Mouse (Mus musculus): Measurements from ENCODE around the gene Hist2h2bb. TPM values are rescaled to one million over a fixed set of nuclear protein-coding genes. Genes with fewer than 3 reads are reported as not detected.
"Not testable (repeated sequence)": the region's sequence is repeated elsewhere in the genome, so short reads cannot be mapped to it uniquely, and the experiment has no call there.

Hist2h2bb gene
- polyA plus RNA-seq, 1 experiment = not detected

- DNase-seq (ENCODE audit: low spot score) = peak; percentile 42
Measured at GRCm38 (mm10) chr3:96263558-96264403, 5.8 kb upstream of the Hist2h2bb start.

- DNase-seq (ENCODE audit: low spot score) = no peak
Measured at GRCm38 (mm10) chr3:96264404-96264949, 5.1 kb upstream of the Hist2h2bb start.

GRCm38 (mm10) chr3:96266132-96266710 is 3.3 kb upstream of the Hist2h2bb start:
- DNase-seq (ENCODE audit: low spot score) = no peak

GRCm38 (mm10) chr3:96267541-96267940 is 2.0 kb upstream of the Hist2h2bb start:
- no peak for DNase-seq (ENCODE audit: low spot score)

- DNase-seq (ENCODE audit: low spot score) = peak; percentile 71
Measured at GRCm38 (mm10) chr3:96268051-96268775, 1.3 kb upstream of the Hist2h2bb start, which contains the start of gene Hist2h3b. Hist2h3b (plus strand) TSS chr3:96268654.

- not testable (repeated sequence) for DNase-seq (ENCODE audit: low spot score)
Measured at GRCm38 (mm10) chr3:96268776-96269378, 675 bp upstream of the Hist2h2bb start.

GRCm38 (mm10) chr3:96273591-96274465 is 4.3 kb downstream of the Hist2h2bb start:
- no peak for DNase-seq (ENCODE audit: low spot score)

- no peak for DNase-seq (ENCODE audit: low spot score)
Measured at GRCm38 (mm10) chr3:96277428-96277799, 7.9 kb downstream of the Hist2h2bb start.

GRCm38 (mm10) chr3:96277800-96278624 is 8.5 kb downstream of the Hist2h2bb start:
- DNase-seq (ENCODE audit: low spot score) = peak; percentile 73

GRCm38 (mm10) chr3:96280660-96281059 is 11.1 kb downstream of the Hist2h2bb start:
- DNase-seq (ENCODE audit: low spot score) = no peak

- no peak for DNase-seq (ENCODE audit: low spot score)
Measured at GRCm38 (mm10) chr3:96284457-96284856, 14.9 kb downstream of the Hist2h2bb start.

GRCm38 (mm10) chr3:96287334-96287733 is 17.8 kb downstream of the Hist2h2bb start:
- not testable (repeated sequence) for DNase-seq (ENCODE audit: low spot score)

- no peak for DNase-seq (ENCODE audit: low spot score)
Measured at GRCm38 (mm10) chr3:96289201-96289600, 19.6 kb downstream of the Hist2h2bb start.

- DNase-seq (ENCODE audit: low spot score) = not testable (repeated sequence)
Measured at GRCm38 (mm10) chr3:96290727-96291126, 21.2 kb downstream of the Hist2h2bb start.

- DNase-seq (ENCODE audit: low spot score) = no peak
Measured at GRCm38 (mm10) chr3:96292641-96293040, 23.1 kb downstream of the Hist2h2bb start.

- no peak for DNase-seq (ENCODE audit: low spot score)
Measured at GRCm38 (mm10) chr3:96293368-96293767, 23.8 kb downstream of the Hist2h2bb start.

- DNase-seq (ENCODE audit: low spot score) = no peak
Measured at GRCm38 (mm10) chr3:96293787-96294186, 24.2 kb downstream of the Hist2h2bb start, which contains the start of gene Fcgr1. Fcgr1 (minus strand) TSS chr3:96293969.

GRCm38 (mm10) chr3:96298360-96298759 is 28.8 kb downstream of the Hist2h2bb start:
- DNase-seq (ENCODE audit: low spot score) = no peak

GRCm38 (mm10) chr3:96299562-96299961 is 30.0 kb downstream of the Hist2h2bb start:
- DNase-seq (ENCODE audit: low spot score) = no peak
